Mouse (Mus musculus): Measurements from ENCODE around the gene Sh2d5. TPM values are rescaled to one million over a fixed set of nuclear protein-coding genes. Genes with fewer than 3 reads are reported as not detected.
A peak's percentile ranks its signal among the peaks of the same experiment; 100 is the strongest.

Sh2d5 gene
- polyA plus RNA-seq, 1 experiment from 2014 or later: 2.9 TPM

- Histone ChIP-seq H3K4me1 (replicated peaks; ENCODE audit: control insufficient read depth, insufficient read depth, low read length) (peaks cover 9% of the 10 kb centered on the region), H3K36me3 (ENCODE audit: control insufficient read depth, insufficient read depth, low read length) (no peaks in the 10 kb centered on the region), H3K4me3 (ENCODE audit: low read depth, low read length) (0 out of 2 replicates have a peak overlapping the region, but pooled peaks have one; percentile 9), H3K27me3 (ENCODE audit: control insufficient read depth, insufficient read depth, low read length) (peaks cover 28% of the 10 kb centered on the region), H3K4me2 (replicated peaks; ENCODE audit: low read depth, low read length) (peak overlapping the region; percentile 11), H3K9ac (ENCODE audit: low read depth, low read length) (no peak overlapping the region), H3K9me3 (ENCODE audit: control insufficient read depth, low read length) (no peaks in the 10 kb centered on the region), H3K27ac (ENCODE audit: low read depth, low read length) (0 out of 2 replicates have a peak overlapping the region, but pooled peaks have one; percentile 2)
- DNase-seq (ENCODE audit: low spot score) (peak; percentile 70), ATAC-seq (ENCODE audit: low FRiP score) (peak; percentile 46; the same call in 1 of the 2 replicates)
- under 1% methylated on average over 14 of the region's 14 CpGs for WGBS
Measured at GRCm38 (mm10) chr4:138251819-138252218, 1.6 kb downstream of the Sh2d5 start.

GRCm38 (mm10) chr4:138252231-138252630, 2.0 kb downstream of the Sh2d5 start:
- WGBS: 13% methylated on average over 5 of the region's 5 CpGs
- Histone ChIP-seq H3K4me3 (ENCODE audit: low read depth, low read length) (0 out of 2 replicates have a peak overlapping the region, but pooled peaks have one; percentile 3), H3K27ac (ENCODE audit: low read depth, low read length) (no peak overlapping the region)

DNA sequence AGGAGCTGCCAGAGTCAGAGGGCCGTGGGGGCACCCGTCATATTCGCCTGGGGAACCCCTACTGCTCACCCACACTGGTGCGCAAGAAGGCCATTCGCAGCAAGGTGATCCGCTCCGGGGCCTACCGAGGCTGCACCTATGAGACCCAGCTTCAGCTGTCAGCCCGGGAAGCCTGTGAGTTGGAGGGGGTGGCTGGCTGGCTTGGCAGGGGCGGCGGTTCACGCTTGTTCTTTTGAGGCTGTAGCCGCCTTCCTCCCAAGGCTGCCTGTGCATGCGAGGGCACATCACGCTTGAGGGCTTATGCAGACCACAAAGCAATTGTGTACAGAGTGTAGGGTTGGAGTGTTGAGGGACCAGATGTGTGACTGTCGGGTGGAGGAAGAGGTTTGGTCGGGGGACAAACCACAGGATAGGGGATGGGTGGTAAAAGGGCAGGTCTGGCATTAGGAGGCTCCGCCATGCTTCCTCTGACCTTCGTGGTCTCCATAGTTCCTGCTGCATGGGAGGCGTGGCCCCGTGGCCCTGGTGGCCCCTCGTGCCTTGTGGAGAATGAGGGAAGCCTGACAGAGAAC, 7.0 kb downstream of the Sh2d5 start:
- Histone ChIP-seq H3K36me3 (ENCODE audit: control insufficient read depth, insufficient read depth, low read length) (no peaks in the 10 kb centered on the region), H3K27me3 (ENCODE audit: control insufficient read depth, insufficient read depth, low read length) (peaks cover 13% of the 10 kb centered on the region), H3K27ac (ENCODE audit: low read depth, low read length) (no peak overlapping the region), H3K4me1 (replicated peaks; ENCODE audit: control insufficient read depth, insufficient read depth, low read length) (peaks cover 1% of the 10 kb centered on the region), H3K4me3 (ENCODE audit: low read depth, low read length) (no peak overlapping the region), H3K4me2 (replicated peaks; ENCODE audit: low read depth, low read length) (no peak overlapping the region), H3K9ac (ENCODE audit: low read depth, low read length) (no peak overlapping the region), H3K9me3 (ENCODE audit: control insufficient read depth, low read length) (no peaks in the 10 kb centered on the region)
- DNase-seq (ENCODE audit: low spot score) (no peak), ATAC-seq (ENCODE audit: low FRiP score) (no peak)
- 86% methylated on average over 22 of the region's 22 CpGs for WGBS

More at GRCm38 (mm10) chr4:138252231-138252630, 2.0 kb downstream of the Sh2d5 start:
- no peak for ATAC-seq (ENCODE audit: low FRiP score)
- Histone ChIP-seq H3K9ac (ENCODE audit: low read depth, low read length) (no peak overlapping the region), H3K9me3 (ENCODE audit: control insufficient read depth, low read length) (no peaks in the 10 kb centered on the region), H3K4me2 (replicated peaks; ENCODE audit: low read depth, low read length) (peak overlapping the region; percentile 11), H3K27me3 (ENCODE audit: control insufficient read depth, insufficient read depth, low read length) (peaks cover 28% of the 10 kb centered on the region), H3K4me1 (replicated peaks; ENCODE audit: control insufficient read depth, insufficient read depth, low read length) (peaks cover 9% of the 10 kb centered on the region), H3K36me3 (ENCODE audit: control insufficient read depth, insufficient read depth, low read length) (no peaks in the 10 kb centered on the region)
- DNase-seq (ENCODE audit: low spot score): no peak

- Histone ChIP-seq H3K4me3 (ENCODE audit: low read depth, low read length) (no peak overlapping the region), H3K4me1 (replicated peaks; ENCODE audit: control insufficient read depth, insufficient read depth, low read length) (0 out of 2 replicates have a peak, but pooled peaks cover 2% of the 10 kb centered on the region), H3K4me2 (replicated peaks; ENCODE audit: low read depth, low read length) (no peak overlapping the region), H3K36me3 (ENCODE audit: control insufficient read depth, insufficient read depth, low read length) (no peaks in the 10 kb centered on the region), H3K9me3 (ENCODE audit: control insufficient read depth, low read length) (no peaks in the 10 kb centered on the region), H3K9ac (ENCODE audit: low read depth, low read length) (no peak overlapping the region), H3K27ac (ENCODE audit: low read depth, low read length) (no peak overlapping the region), H3K27me3 (ENCODE audit: control insufficient read depth, insufficient read depth, low read length) (peaks cover 11% of the 10 kb centered on the region)
- DNase-seq (ENCODE audit: low spot score) (no peak), ATAC-seq (ENCODE audit: low FRiP score) (no peak)
- 79% methylated on average over 7 of the region's 7 CpGs for WGBS
Measured at GRCm38 (mm10) chr4:138258663-138259062, 8.5 kb downstream of the Sh2d5 start.

GRCm38 (mm10) chr4:138259482-138259881, 9.3 kb downstream of the Sh2d5 start:
- DNase-seq (ENCODE audit: low spot score) (no peak), ATAC-seq (ENCODE audit: low FRiP score) (no peak)
- H3K27ac ChIP-seq (ENCODE audit: low read depth, low read length): no peak overlapping the region
- WGBS: 86% methylated on average over 5 of the region's 5 CpGs
- H3K4me1 ChIP-seq (replicated peaks; ENCODE audit: control insufficient read depth, insufficient read depth, low read length): 0 out of 2 replicates have a peak, but pooled peaks cover 2% of the 10 kb centered on the region
- no peaks in the 10 kb centered on the region for H3K9me3 ChIP-seq (ENCODE audit: control insufficient read depth, low read length)
- H3K9ac ChIP-seq (ENCODE audit: low read depth, low read length): no peak overlapping the region
- H3K4me2 ChIP-seq (replicated peaks; ENCODE audit: low read depth, low read length): no peak overlapping the region
- no peak overlapping the region for H3K4me3 ChIP-seq (ENCODE audit: low read depth, low read length)
- H3K27me3 ChIP-seq (ENCODE audit: control insufficient read depth, insufficient read depth, low read length): peaks cover 9% of the 10 kb centered on the region
- H3K36me3 ChIP-seq (ENCODE audit: control insufficient read depth, insufficient read depth, low read length): no peaks in the 10 kb centered on the region

GRCm38 (mm10) chr4:138261843-138262681, 11.9 kb downstream of the Sh2d5 start:
- peak overlapping the region; percentile 64 for H3K4me3 ChIP-seq (ENCODE audit: low read depth, low read length)
- peaks cover 7% of the 10 kb centered on the region for H3K27me3 ChIP-seq (ENCODE audit: control insufficient read depth, insufficient read depth, low read length)
- H3K27ac ChIP-seq (ENCODE audit: low read depth, low read length): no peak overlapping the region
- peak; percentile 92 for DNase-seq (ENCODE audit: low spot score)
- H3K4me2 ChIP-seq (replicated peaks; ENCODE audit: low read depth, low read length): peak overlapping the region; percentile 83
- H3K9ac ChIP-seq (ENCODE audit: low read depth, low read length): peak overlapping the region; percentile 40
- 0 out of 2 replicates have a peak, but pooled peaks cover 2% of the 10 kb centered on the region for H3K4me1 ChIP-seq (replicated peaks; ENCODE audit: control insufficient read depth, insufficient read depth, low read length)
- H3K9me3 ChIP-seq (ENCODE audit: control insufficient read depth, low read length): no peaks in the 10 kb centered on the region
- no peaks in the 10 kb centered on the region for H3K36me3 ChIP-seq (ENCODE audit: control insufficient read depth, insufficient read depth, low read length)
- WGBS: under 1% methylated on average over 76 of the region's 78 CpGs
- ATAC-seq (ENCODE audit: low FRiP score): peak; percentile 92

DNA sequence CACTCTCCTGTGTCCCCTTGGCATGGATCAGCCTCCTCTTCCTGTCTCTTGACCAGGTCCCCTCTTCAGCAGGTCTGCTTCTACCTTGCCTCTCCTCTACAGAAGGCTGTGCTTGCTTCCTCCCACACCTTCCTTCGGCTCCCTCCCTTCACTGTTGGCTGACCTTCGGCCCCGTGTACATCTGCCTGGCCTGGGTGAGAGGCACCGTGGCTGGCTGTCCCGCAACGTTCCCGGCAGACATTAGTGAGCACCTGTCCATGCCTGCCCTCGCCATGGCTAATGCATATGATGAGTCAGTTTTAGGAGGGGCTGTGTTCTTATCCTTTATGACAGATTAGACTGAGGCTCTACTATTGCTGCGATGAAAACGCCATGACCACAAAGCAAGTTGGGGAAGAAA, 17.7 kb downstream of the Sh2d5 start:
- WGBS: 94% methylated on average over 10 of the region's 10 CpGs
- Histone ChIP-seq H3K4me3 (ENCODE audit: low read depth, low read length) (no peak overlapping the region), H3K4me1 (replicated peaks; ENCODE audit: control insufficient read depth, insufficient read depth, low read length) (0 out of 2 replicates have a peak, but pooled peaks cover 1% of the 10 kb centered on the region), H3K36me3 (ENCODE audit: control insufficient read depth, insufficient read depth, low read length) (no peaks in the 10 kb centered on the region), H3K9ac (ENCODE audit: low read depth, low read length) (no peak overlapping the region), H3K9me3 (ENCODE audit: control insufficient read depth, low read length) (no peaks in the 10 kb centered on the region), H3K27ac (ENCODE audit: low read depth, low read length) (no peak overlapping the region), H3K4me2 (replicated peaks; ENCODE audit: low read depth, low read length) (no peak overlapping the region), H3K27me3 (ENCODE audit: control insufficient read depth, insufficient read depth, low read length) (peaks cover 1% of the 10 kb centered on the region; the same call in 1 of the 2 replicates)
- DNase-seq (ENCODE audit: low spot score): no peak
- no peak for ATAC-seq (ENCODE audit: low FRiP score)

DNA sequence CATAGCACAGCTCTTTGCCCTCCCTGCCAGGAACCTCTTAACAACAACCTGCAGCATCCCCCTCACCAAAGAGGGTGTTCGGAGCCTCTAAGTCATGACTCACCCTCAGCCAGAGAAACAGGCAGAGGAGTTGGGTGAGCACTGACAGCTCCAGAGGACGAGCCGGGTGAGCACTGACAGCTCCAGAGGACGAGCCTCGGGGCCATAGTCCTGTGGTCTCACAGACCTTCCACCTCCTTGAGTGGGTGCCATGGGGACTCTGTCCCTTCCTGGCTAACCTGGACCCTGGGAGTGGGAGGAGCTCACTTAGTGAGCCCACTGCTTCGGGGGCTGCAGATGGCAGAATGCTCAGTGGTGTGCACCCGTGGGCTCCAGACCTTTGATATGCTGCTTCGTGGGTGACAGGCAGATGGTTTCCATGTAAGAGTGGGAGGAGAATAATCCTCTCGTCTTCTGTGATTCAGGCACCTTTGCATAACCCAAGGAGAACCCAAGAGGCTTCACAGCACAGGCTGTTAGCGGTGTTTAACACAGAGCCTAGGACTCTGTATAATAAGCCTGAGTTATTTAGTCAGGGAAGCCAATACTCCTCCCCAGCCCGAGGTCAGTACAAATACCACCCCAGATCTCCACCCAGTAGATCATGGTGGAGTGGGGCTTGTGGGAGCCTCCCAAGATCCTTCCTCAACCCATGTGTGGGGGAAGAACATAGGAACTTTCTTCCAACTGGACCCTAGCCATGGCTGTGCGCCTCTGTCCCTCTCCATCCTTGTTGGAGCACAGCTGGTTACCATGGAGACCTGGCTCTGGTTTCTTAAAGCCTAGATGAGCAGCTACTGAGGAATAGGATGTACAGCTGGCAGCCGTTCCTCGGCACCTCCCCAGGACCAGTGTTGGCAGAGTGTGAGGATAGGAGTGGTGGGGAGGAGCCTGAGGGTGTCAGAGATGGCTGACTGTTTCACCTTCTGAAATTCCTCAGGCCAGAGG, 22.1 kb downstream of the Sh2d5 start:
- Histone ChIP-seq H3K9ac (ENCODE audit: low read depth, low read length) (no peak overlapping the region), H3K9me3 (ENCODE audit: control insufficient read depth, low read length) (no peaks in the 10 kb centered on the region), H3K36me3 (ENCODE audit: control insufficient read depth, insufficient read depth, low read length) (no peaks in the 10 kb centered on the region), H3K27me3 (ENCODE audit: control insufficient read depth, insufficient read depth, low read length) (no peaks in the 10 kb centered on the region), H3K27ac (ENCODE audit: low read depth, low read length) (no peak overlapping the region), H3K4me3 (ENCODE audit: low read depth, low read length) (no peak overlapping the region), H3K4me2 (replicated peaks; ENCODE audit: low read depth, low read length) (no peak overlapping the region), H3K4me1 (replicated peaks; ENCODE audit: control insufficient read depth, insufficient read depth, low read length) (no peaks in the 10 kb centered on the region)
- 74% methylated on average over 14 of the region's 14 CpGs for WGBS
- DNase-seq (ENCODE audit: low spot score) (no peak), ATAC-seq (ENCODE audit: low FRiP score) (no peak)

All from hindbrain, embryonic 11.5 days (tissue).